9 mouse cellular contexts compared by ENCODE assay signal in the genomic region with DNA sequence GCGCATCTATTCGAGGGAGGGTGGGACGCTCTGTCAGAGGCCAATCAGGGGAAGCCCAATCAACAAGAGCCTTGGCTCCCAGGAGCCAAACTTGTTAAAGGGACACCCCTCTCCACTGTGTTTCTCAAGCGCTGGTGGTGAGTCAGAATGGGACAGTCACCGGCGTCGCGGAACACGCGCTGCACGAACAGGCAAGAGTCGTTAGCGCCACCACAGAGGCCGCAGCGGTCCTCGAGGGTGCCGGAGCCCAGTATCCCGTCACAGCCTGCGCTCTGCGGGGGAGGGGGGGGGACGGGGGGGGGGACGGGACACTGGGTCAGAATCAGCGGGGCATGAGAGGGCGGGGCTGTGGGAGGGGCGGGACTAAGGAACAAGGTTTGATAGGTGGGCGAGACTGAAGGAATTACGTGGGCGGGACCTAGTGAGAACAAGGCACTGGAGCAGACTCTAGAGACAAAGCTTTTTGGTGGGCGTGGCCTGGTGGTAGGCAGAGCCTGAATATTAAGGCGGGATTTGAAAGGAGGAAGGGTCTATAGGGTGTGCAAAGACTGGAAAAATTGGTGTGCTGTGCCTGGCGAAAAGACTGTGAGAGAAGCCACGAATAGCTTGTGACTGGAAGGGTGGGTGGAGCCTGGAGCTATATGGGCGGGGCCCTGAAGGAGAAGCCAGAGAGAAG. TPM values are rescaled to one million over a fixed set of nuclear protein-coding genes. Genes with fewer than 3 reads are reported as not detected.
DNase-seq lines count a peak whose midpoint lies in the region; ATAC-seq lines count a peak whose summit lies in the region.
"Had no signal": no experiment of that assay in that cellular context is flagged by ENCODE, and none has a peak within 500 bp of the region (broad histone marks: within the 10 kb centered on the region; RNA-seq: fewer than 3 reads in every experiment).

No protein-coding gene starts in this region.

- peaks cover 33% of the 10 kb centered on the region for H3K4me1 ChIP-seq in forebrain, embryonic 12.5 days
- peaks cover 52% of the 10 kb centered on the region for H3K4me1 ChIP-seq in intestine, embryonic 16.5 days (ENCODE audit: control insufficient read depth, insufficient read depth, low read length)
- H3K4me1 ChIP-seq in lung, embryonic 15.5 days = peaks cover 51% of the 10 kb centered on the region
- H3K4me1 ChIP-seq in neural tube, embryonic 14.5 days (ENCODE audit: control insufficient read depth, insufficient read depth, low read length) = peaks cover 10% of the 10 kb centered on the region; the same call in 1 of the 2 replicates

- under 1% methylated on average over 29 of the region's 33 CpGs for WGBS in forebrain, embryonic 12.5 days
- WGBS in intestine, embryonic 16.5 days = under 1% methylated on average over 29 of the region's 33 CpGs
- 1% methylated on average over 33 of the region's 33 CpGs for WGBS in lung, embryonic 15.5 days
- WGBS in neural tube, embryonic 14.5 days = under 1% methylated on average over 33 of the region's 33 CpGs

- ATAC-seq in forebrain, embryonic 12.5 days (ENCODE audit: low FRiP score) = peak; percentile 76
- ATAC-seq in intestine, embryonic 16.5 days = peak; percentile 43
- ATAC-seq in lung, embryonic 15.5 days (ENCODE audit: borderline replicate concordance, extremely low read depth, low FRiP score, low TSS enrichment) = peak; percentile 79
- ATAC-seq in neural tube, embryonic 14.5 days (ENCODE audit: low read depth) = peak; percentile 52

- DNase-seq in cerebellum, adult 9-10 months = peak; percentile 45
- DNase-seq in cerebellum, postnatal 25 days = no peak
- peak; percentile 80 for DNase-seq in adrenal gland, adult 2 months
- DNase-seq in right cerebral cortex, postnatal 4 days = no peak

- peaks cover 94% of the 10 kb centered on the region for H3K27me3 ChIP-seq in forebrain, embryonic 12.5 days
- H3K27me3 ChIP-seq in intestine, embryonic 16.5 days (replicated peaks; ENCODE audit: control insufficient read depth, insufficient read depth, low read length) = peaks cover 32% of the 10 kb centered on the region
- peaks cover 77% of the 10 kb centered on the region for H3K27me3 ChIP-seq in lung, embryonic 15.5 days
- H3K27me3 ChIP-seq in neural tube, embryonic 14.5 days (ENCODE audit: control insufficient read depth, insufficient read depth, low read length) = peaks cover 57% of the 10 kb centered on the region

- H3K27ac ChIP-seq in forebrain, embryonic 12.5 days = no peak overlapping the region
- H3K27ac ChIP-seq in intestine, embryonic 16.5 days (ENCODE audit: low read length) = peak overlapping the region; percentile 82; the same call in 1 of the 2 replicates
- H3K27ac ChIP-seq in lung, embryonic 15.5 days = 0 out of 2 replicates have a peak overlapping the region, but pooled peaks have one; percentile 9
- no peak overlapping the region for H3K27ac ChIP-seq in neural tube, embryonic 14.5 days (ENCODE audit: low read depth, low read length)
- H3K27ac ChIP-seq: left cerebral cortex, adult 2 months had no signal

- no peaks in the 10 kb centered on the region for H3K9me3 ChIP-seq in forebrain, embryonic 12.5 days
- no peaks in the 10 kb centered on the region for H3K9me3 ChIP-seq in intestine, embryonic 16.5 days (ENCODE audit: control insufficient read depth, low read length)
- no peaks in the 10 kb centered on the region for H3K9me3 ChIP-seq in lung, embryonic 15.5 days
- H3K9me3 ChIP-seq in neural tube, embryonic 14.5 days (ENCODE audit: control insufficient read depth, low read length) = no peaks in the 10 kb centered on the region

- H3K36me3 ChIP-seq in forebrain, embryonic 12.5 days (replicated peaks) = no peaks in the 10 kb centered on the region
- no peaks in the 10 kb centered on the region for H3K36me3 ChIP-seq in intestine, embryonic 16.5 days (ENCODE audit: control insufficient read depth, insufficient read depth, low read length)
- no peaks in the 10 kb centered on the region for H3K36me3 ChIP-seq in lung, embryonic 15.5 days
- H3K36me3 ChIP-seq in neural tube, embryonic 14.5 days (ENCODE audit: control insufficient read depth, insufficient read depth, low read length) = no peaks in the 10 kb centered on the region; the same call in 1 of the 2 replicates

- H3K4me2 ChIP-seq in forebrain, embryonic 12.5 days = peak overlapping the region; percentile 57
- H3K4me2 ChIP-seq in intestine, embryonic 16.5 days (ENCODE audit: low read depth, low read length) = peak overlapping the region; percentile 71
- peak overlapping the region; percentile 63 for H3K4me2 ChIP-seq in lung, embryonic 15.5 days
- H3K4me2 ChIP-seq in neural tube, embryonic 14.5 days (ENCODE audit: low read depth, low read length) = peak overlapping the region; percentile 40

- H3K9ac ChIP-seq in forebrain, embryonic 12.5 days = 0 out of 2 replicates have a peak overlapping the region, but pooled peaks have one; percentile 0
- H3K9ac ChIP-seq in intestine, embryonic 16.5 days (ENCODE audit: low read depth, low read length) = peak overlapping the region; percentile 48; the same call in 1 of the 2 replicates
- H3K9ac ChIP-seq in lung, embryonic 15.5 days = 0 out of 2 replicates have a peak overlapping the region, but pooled peaks have one; percentile 1
- no peak overlapping the region for H3K9ac ChIP-seq in neural tube, embryonic 14.5 days (replicated peaks; ENCODE audit: low read depth, low read length)

- H3K4me3 ChIP-seq in forebrain, embryonic 12.5 days (replicated peaks) = peak overlapping the region; percentile 38
- H3K4me3 ChIP-seq in intestine, embryonic 16.5 days (ENCODE audit: low read length) = peak overlapping the region; percentile 42
- peak overlapping the region; percentile 34 for H3K4me3 ChIP-seq in lung, embryonic 15.5 days
- H3K4me3 ChIP-seq in neural tube, embryonic 14.5 days (ENCODE audit: low read depth, low read length) = peak overlapping the region; percentile 25; the same call in 1 of the 2 replicates
- H3K4me3 ChIP-seq: left cerebral cortex, adult 2 months had no signal

RNA-seq across cellular contexts. Expression of a gene that starts 5.3 kb away (rescaled TPM):
- total RNA-seq in adrenal gland, adult 2 months (2021) = 10 to 100 TPM in 1 of 2 experiments, 1 to 10 TPM in 1; 8.0 to 10.3 TPM
- polyA plus RNA-seq in adrenal gland, adult 2 months (2012; rRNA removed) = 35.1 and 41.5 TPM in 2 replicates
- 0.17 and 0.55 TPM in 2 replicates for polyA plus RNA-seq in forebrain, embryonic 12.5 days (2016; fragmentation: Nextera tagmentation; extraction: Ambion mirVana)
- polyA plus RNA-seq in intestine, embryonic 16.5 days (2015; fragmentation: Nextera tagmentation; extraction: Ambion mirVana) = 28.2 and 37.2 TPM in 2 replicates
- 2.5 and 3.4 TPM in 2 replicates for polyA plus RNA-seq in lung, embryonic 15.5 days (2015; fragmentation: Nextera tagmentation; extraction: Ambion mirVana)
- 0.09 and 2.5 TPM in 2 replicates for polyA plus RNA-seq in neural tube, embryonic 14.5 days (2014; fragmentation: Nextera tagmentation; extraction: Ambion mirVana)

RNA-seq across cellular contexts. Expression of a gene that starts 13.1 kb away (rescaled TPM):
- 10 to 100 TPM; 11.1 to 15.6 TPM for total RNA-seq in adrenal gland, adult 2 months (2021)
- 11.3 and 15.7 TPM in 2 replicates for polyA plus RNA-seq in adrenal gland, adult 2 months (2012; rRNA removed)
- polyA plus RNA-seq in forebrain, embryonic 12.5 days (2016; fragmentation: Nextera tagmentation; extraction: Ambion mirVana) = 4.1 and 4.4 TPM in 2 replicates
- 255 and 314 TPM in 2 replicates for polyA plus RNA-seq in intestine, embryonic 16.5 days (2015; fragmentation: Nextera tagmentation; extraction: Ambion mirVana)
- polyA plus RNA-seq in lung, embryonic 15.5 days (2015; fragmentation: Nextera tagmentation; extraction: Ambion mirVana) = 13.8 and 14.2 TPM in 2 replicates
- polyA plus RNA-seq in neural tube, embryonic 14.5 days (2014; fragmentation: Nextera tagmentation; extraction: Ambion mirVana) = 3.9 and 5.4 TPM in 2 replicates

RNA-seq across cellular contexts. Expression of a gene that starts 13.4 kb away (rescaled TPM):
- total RNA-seq in adrenal gland, adult 2 months (2021) = under 1 TPM; 0.14 to 0.45 TPM
- polyA plus RNA-seq in adrenal gland, adult 2 months (2012; rRNA removed) = 1.5 and 2.6 TPM in 2 replicates
- polyA plus RNA-seq in forebrain, embryonic 12.5 days (2016; fragmentation: Nextera tagmentation; extraction: Ambion mirVana) = 0.23 and 0.40 TPM in 2 replicates
- polyA plus RNA-seq in intestine, embryonic 16.5 days (2015; fragmentation: Nextera tagmentation; extraction: Ambion mirVana) = 0.39 and 0.64 TPM in 2 replicates
- polyA plus RNA-seq in lung, embryonic 15.5 days (2015; fragmentation: Nextera tagmentation; extraction: Ambion mirVana) = 0.74 and 1.0 TPM in 2 replicates
- polyA plus RNA-seq in neural tube, embryonic 14.5 days (2014; fragmentation: Nextera tagmentation; extraction: Ambion mirVana) = 2.4 and 3.4 TPM in 2 replicates

RNA-seq across cellular contexts. Expression of a gene that starts 13.6 kb away (rescaled TPM):
- 1 to 10 TPM; 1.8 to 3.4 TPM for total RNA-seq in adrenal gland, adult 2 months (2021)
- polyA plus RNA-seq in adrenal gland, adult 2 months (2012; rRNA removed) = 15.9 and 19.6 TPM in 2 replicates
- polyA plus RNA-seq in forebrain, embryonic 12.5 days (2016; fragmentation: Nextera tagmentation; extraction: Ambion mirVana) = 3.7 and 3.8 TPM in 2 replicates
- 10.8 and 12.9 TPM in 2 replicates for polyA plus RNA-seq in intestine, embryonic 16.5 days (2015; fragmentation: Nextera tagmentation; extraction: Ambion mirVana)
- 3.4 and 4.0 TPM in 2 replicates for polyA plus RNA-seq in lung, embryonic 15.5 days (2015; fragmentation: Nextera tagmentation; extraction: Ambion mirVana)
- 4.9 and 5.1 TPM in 2 replicates for polyA plus RNA-seq in neural tube, embryonic 14.5 days (2014; fragmentation: Nextera tagmentation; extraction: Ambion mirVana)

RNA-seq across cellular contexts. Expression of a gene that starts 22.6 kb away (rescaled TPM):
- total RNA-seq in adrenal gland, adult 2 months (2021) = 10 to 100 TPM; 21.6 to 32.5 TPM
- 57.0 and 61.7 TPM in 2 replicates for polyA plus RNA-seq in adrenal gland, adult 2 months (2012; rRNA removed)
- polyA plus RNA-seq in forebrain, embryonic 12.5 days (2016; fragmentation: Nextera tagmentation; extraction: Ambion mirVana) = 42.6 and 44.4 TPM in 2 replicates
- 60.4 and 64.3 TPM in 2 replicates for polyA plus RNA-seq in intestine, embryonic 16.5 days (2015; fragmentation: Nextera tagmentation; extraction: Ambion mirVana)
- 47.7 and 51.9 TPM in 2 replicates for polyA plus RNA-seq in lung, embryonic 15.5 days (2015; fragmentation: Nextera tagmentation; extraction: Ambion mirVana)
- 21.3 and 23.8 TPM in 2 replicates for polyA plus RNA-seq in neural tube, embryonic 14.5 days (2014; fragmentation: Nextera tagmentation; extraction: Ambion mirVana)

Comparison
In these comparisons a context has a peak if more than half of its experiments do, and no peak if none do; other contexts are left out.
1. DNase-seq: peak in cerebellum, adult 9-10 months (single experiment) and adrenal gland, adult 2 months (single experiment); none in cerebellum, postnatal 25 days (0 of 2) and right cerebral cortex, postnatal 4 days (single experiment).
2. H3K27ac ChIP-seq: peak in intestine, embryonic 16.5 days (single experiment) and lung, embryonic 15.5 days (single experiment); none in forebrain, embryonic 12.5 days (single experiment) and neural tube, embryonic 14.5 days (single experiment).
3. RNA of a gene that starts 13.1 kb away (polyA plus RNA-seq): 255 to 314 TPM in intestine, embryonic 16.5 days; 13.8 to 14.2 TPM in lung, embryonic 15.5 days, 11.3 to 15.7 TPM in adrenal gland, adult 2 months, 3.9 to 5.4 TPM in neural tube, embryonic 14.5 days and 4.1 to 4.4 TPM in forebrain, embryonic 12.5 days; every median in the first group is over 10 times any median in the second.
4. Peak in every context shown above with its lines, with median percentiles within 50 percentile points of each other: ATAC-seq, H3K4me2 ChIP-seq and H3K4me3 ChIP-seq.